Mouse (Mus musculus): ENCODE data around the gene Slc39a11. TPM values are rescaled to one million over a fixed set of nuclear protein-coding genes. Genes with fewer than 3 reads are reported as not detected.

Slc39a11 gene
- polyA plus RNA-seq, 2 experiments = 5.1 to 10.2 TPM

- no peak overlapping the region for H3K4me2 ChIP-seq (ENCODE audit: low read depth)
- peaks cover 9 to 41% of the 10 kb centered on the region in 2 experiments for H3K4me1 ChIP-seq (replicated peaks; ENCODE audit: control insufficient read depth in 2 of 2, insufficient read depth in 2 of 2, low read length in 1 of 2)
- peak; percentile 60; the same call in 1 of the 2 replicates for ATAC-seq (ENCODE audit: insufficient read depth)
Measured at GRCm38 (mm10) chr11:113490530-113491520, 159.1 kb downstream of the Slc39a11 start.

GRCm38 (mm10) chr11:113487603-113488335 is 162.1 kb downstream of the Slc39a11 start:
- 24% methylated on average over 8 of the region's 8 CpGs for WGBS (ENCODE audit: insufficient replicate concordance)
- peak; percentile 73 for ATAC-seq (ENCODE audit: insufficient read depth)
- H3K9me3 ChIP-seq (ENCODE audit: control insufficient read depth, low read length) = no peaks in the 10 kb centered on the region
- H3K27me3 ChIP-seq (ENCODE audit: control insufficient read depth, insufficient read depth, low read length) = no peaks in the 10 kb centered on the region
- H3K27ac ChIP-seq = peak overlapping the region; percentile 65
- TF ChIP-seq CTCF (IDR thresholded peaks at IDR 0.05; ENCODE audit: low read depth) = no peak
- TF ChIP-seq EP300 (IDR thresholded peaks at IDR 0.05; ENCODE audit: low read depth) = 0 out of 2 replicates have a peak, but pooled peaks have one; percentile 30
- H3K4me3 ChIP-seq (ENCODE audit: insufficient read depth in 1 of 2, low read depth in 2 of 2, low read length in 2 of 2) = no peak overlapping the region
- peaks cover 9 to 44% of the 10 kb centered on the region in 2 experiments for H3K4me1 ChIP-seq (replicated peaks; ENCODE audit: control insufficient read depth in 2 of 2, insufficient read depth in 2 of 2, low read length in 1 of 2)
- H3K9ac ChIP-seq (replicated peaks) = peak overlapping the region; percentile 18; the same call in 1 of the 2 replicates
- no peaks in the 10 kb centered on the region for H3K36me3 ChIP-seq (replicated peaks; ENCODE audit: control insufficient read depth, insufficient read depth, low read depth)
- peak; percentile 49 to 58 (median 51) for DNase-seq (ENCODE audit: low read depth in 3 of 3, low spot score in 3 of 3)
- peak overlapping the region; percentile 33 for H3K4me2 ChIP-seq (ENCODE audit: low read depth)

More at GRCm38 (mm10) chr11:113490530-113491520, 159.1 kb downstream of the Slc39a11 start:
- Histone ChIP-seq H3K27me3 (ENCODE audit: control insufficient read depth, insufficient read depth, low read length) (no peaks in the 10 kb centered on the region), H3K9ac (replicated peaks) (no peak overlapping the region), H3K9me3 (ENCODE audit: control insufficient read depth, low read length) (no peaks in the 10 kb centered on the region), H3K27ac (peak overlapping the region; percentile 21), H3K36me3 (replicated peaks; ENCODE audit: control insufficient read depth, insufficient read depth, low read depth) (no peaks in the 10 kb centered on the region), H3K4me3 (ENCODE audit: insufficient read depth in 1 of 2, low read depth in 2 of 2, low read length in 2 of 2) (no peak overlapping the region)
- peak in 1 of 3 experiments; percentile 30 for DNase-seq (ENCODE audit: low read depth in 3 of 3, low spot score in 3 of 3)
- TF ChIP-seq CTCF (IDR thresholded peaks at IDR 0.05; ENCODE audit: low read depth) = no peak
- TF ChIP-seq EP300 (IDR thresholded peaks at IDR 0.05; ENCODE audit: low read depth) = no peak
- WGBS (ENCODE audit: insufficient replicate concordance) = 47% methylated on average over 20 of the region's 20 CpGs

- no peak for ATAC-seq (ENCODE audit: insufficient read depth)
- peak; percentile 42; the same call in 1 of the 2 replicates for TF ChIP-seq CTCF (IDR thresholded peaks at IDR 0.05; ENCODE audit: low read depth)
- no peak for TF ChIP-seq EP300 (IDR thresholded peaks at IDR 0.05; ENCODE audit: low read depth)
Measured at GRCm38 (mm10) chr11:113484037-113484436, 165.8 kb downstream of the Slc39a11 start.

GRCm38 (mm10) chr11:113477550-113477949 is 172.3 kb downstream of the Slc39a11 start:
- Histone ChIP-seq H3K36me3 (replicated peaks; ENCODE audit: control insufficient read depth, insufficient read depth, low read depth) (no peaks in the 10 kb centered on the region), H3K4me2 (ENCODE audit: low read depth) (no peak overlapping the region), H3K9ac (replicated peaks) (no peak overlapping the region), H3K4me1 (replicated peaks; ENCODE audit: control insufficient read depth in 2 of 2, insufficient read depth in 2 of 2, low read length in 1 of 2) (peaks cover 0 to 7% of the 10 kb centered on the region in 2 experiments; a peak in 2 of 4 replicates), H3K27me3 (ENCODE audit: control insufficient read depth, insufficient read depth, low read length) (no peaks in the 10 kb centered on the region), H3K4me3 (ENCODE audit: insufficient read depth in 1 of 2, low read depth in 2 of 2, low read length in 2 of 2) (no peak overlapping the region), H3K27ac (no peak overlapping the region), H3K9me3 (ENCODE audit: control insufficient read depth, low read length) (no peaks in the 10 kb centered on the region)
- WGBS (ENCODE audit: insufficient replicate concordance) = 66% methylated on average over 9 of the region's 9 CpGs
- DNase-seq (ENCODE audit: low read depth in 3 of 3, low spot score in 3 of 3) = no peak
- no peak for ATAC-seq (ENCODE audit: insufficient read depth)
- TF ChIP-seq EP300 (IDR thresholded peaks at IDR 0.05; ENCODE audit: low read depth) (no peak), CTCF (IDR thresholded peaks at IDR 0.05; ENCODE audit: low read depth) (no peak)

More at GRCm38 (mm10) chr11:113484037-113484436, 165.8 kb downstream of the Slc39a11 start:
- WGBS (ENCODE audit: insufficient replicate concordance) = 72% methylated on average over 10 of the region's 10 CpGs
- no peak for DNase-seq (ENCODE audit: low read depth in 3 of 3, low spot score in 3 of 3)
- H3K4me2 ChIP-seq (ENCODE audit: low read depth) = no peak overlapping the region
- no peak overlapping the region for H3K27ac ChIP-seq
- H3K9ac ChIP-seq (replicated peaks) = no peak overlapping the region
- peaks cover 9 to 25% of the 10 kb centered on the region in 2 experiments for H3K4me1 ChIP-seq (replicated peaks; ENCODE audit: control insufficient read depth in 2 of 2, insufficient read depth in 2 of 2, low read length in 1 of 2)
- H3K9me3 ChIP-seq (ENCODE audit: control insufficient read depth, low read length) = no peaks in the 10 kb centered on the region
- H3K36me3 ChIP-seq (replicated peaks; ENCODE audit: control insufficient read depth, insufficient read depth, low read depth) = no peaks in the 10 kb centered on the region
- no peak overlapping the region for H3K4me3 ChIP-seq (ENCODE audit: insufficient read depth in 1 of 2, low read depth in 2 of 2, low read length in 2 of 2)
- no peaks in the 10 kb centered on the region for H3K27me3 ChIP-seq (ENCODE audit: control insufficient read depth, insufficient read depth, low read length)
